Mouse (Mus musculus) testis, adult 2 months (tissue): ENCODE results near the gene Trim24.

Experiments
- CTCF ChIP-seq: fragments of 200-500 bp; IDR thresholded peaks from 2 replicates; pipeline ENCODE4 v1.5.1; 2012; ENCODE audit warnings: low read depth, mild to moderate bottlenecking, inconsistent platforms, low read length, moderate library complexity; ENCODE audit not compliant: control insufficient read depth, insufficient read depth, insufficient replicate concordance
- POLR2A ChIP-seq: fragments of 200-500 bp; IDR thresholded peaks from 2 replicates; pipeline ENCODE4 v1.6.1; 2012; ENCODE audit warnings: low read depth, mild to moderate bottlenecking, inconsistent platforms, low read length, moderate library complexity; ENCODE audit not compliant: control insufficient read depth

- TF ChIP-seq CTCF (no peak), POLR2A (no peak)
Measured at GRCm38 (mm10) chr6:37903810-37904209, 33.2 kb downstream of the Trim24 start.
